Mouse (Mus musculus): ENCODE measurements around the gene Obscn. TPM values are rescaled to one million over a fixed set of nuclear protein-coding genes. Genes with fewer than 3 reads are reported as not detected.

Gene Obscn
- total and polyA plus RNA-seq, 3 experiments: 0.08 to 0.54 TPM; not detected in 1

DNA sequence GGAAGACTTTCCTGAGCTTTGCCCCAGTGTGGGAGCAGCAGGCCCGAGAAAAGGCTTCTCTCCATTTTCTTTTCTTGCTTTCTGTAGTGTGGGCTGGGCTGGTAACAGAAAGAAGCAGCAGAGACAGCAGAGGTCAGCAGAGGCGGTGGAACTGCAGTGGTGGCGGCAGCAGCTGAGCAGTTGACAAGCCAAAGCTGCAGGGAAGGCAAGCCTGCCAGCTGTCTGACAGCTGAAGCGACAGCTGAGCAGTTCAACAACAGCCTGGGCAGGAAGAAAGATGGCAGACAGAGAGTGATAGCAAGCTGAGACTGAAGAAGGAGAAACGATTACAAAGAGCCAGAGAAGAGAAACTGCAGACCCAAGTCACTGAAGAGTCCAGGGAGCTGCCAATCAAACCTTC lies 25.2 kb upstream of the Obscn start (continued):
- TF ChIP-seq RCOR1 (IDR thresholded peaks at IDR 0.05; ENCODE audit: low read depth, low read length): peak; percentile 27; the same call in 1 of the 2 replicates
- no peak for TF ChIP-seq ELF1 (IDR thresholded peaks at IDR 0.05; ENCODE audit: low read depth, low read length)
- TF ChIP-seq JUND (IDR thresholded peaks at IDR 0.05; ENCODE audit: low read depth, low read length): no peak
- TF ChIP-seq USF2 (IDR thresholded peaks at IDR 0.05; ENCODE audit: borderline replicate concordance in 1 of 2, insufficient read depth in 1 of 2, low read depth in 1 of 2, low read length in 2 of 2): no peak
- peak; percentile 59 for TF ChIP-seq ZC3H11A (IDR thresholded peaks at IDR 0.05; ENCODE audit: low read depth, low read length)
- TF ChIP-seq ZMIZ1 (IDR thresholded peaks at IDR 0.05; ENCODE audit: low read depth, low read length): no peak
- no peak for TF ChIP-seq TBP (IDR thresholded peaks at IDR 0.05; ENCODE audit: low read depth, low read length)
- TF ChIP-seq MXI1 (IDR thresholded peaks at IDR 0.05; ENCODE audit: low read depth, low read length): peak; percentile 88
- TF ChIP-seq ZNF384 (IDR thresholded peaks at IDR 0.05; ENCODE audit: low read depth, low read length): no peak
- no peak for TF ChIP-seq E2F4 (IDR thresholded peaks at IDR 0.05; ENCODE audit: borderline replicate concordance, low read depth, low read length)
- TF ChIP-seq POLR2AphosphoS5 (IDR thresholded peaks at IDR 0.05; ENCODE audit: borderline replicate concordance, low read depth, low read length): no peak
- TF ChIP-seq POLR2A (IDR thresholded peaks at IDR 0.05; ENCODE audit: control insufficient read depth in 1 of 2, insufficient read depth in 1 of 2, low read depth in 1 of 2, low read length in 2 of 2, poor library complexity in 1 of 2): no peak
- 0 out of 2 replicates have a peak, but pooled peaks have one; percentile 16 for TF ChIP-seq MYB (IDR thresholded peaks at IDR 0.05; ENCODE audit: low read depth, low read length)
- no peak for TF ChIP-seq NRF1 (IDR thresholded peaks at IDR 0.05; ENCODE audit: insufficient read depth, low read depth, low read length, poor library complexity, severe bottlenecking)
- peak; percentile 100 for TF ChIP-seq SIN3A (IDR thresholded peaks at IDR 0.05; ENCODE audit: low read length)
- no peak for TF ChIP-seq ZKSCAN1 (IDR thresholded peaks at IDR 0.05; ENCODE audit: low read depth, low read length)
- TF ChIP-seq TCF12 (IDR thresholded peaks at IDR 0.05; ENCODE audit: low read depth, low read length): peak; percentile 92
- TF ChIP-seq MEF2A (IDR thresholded peaks at IDR 0.05; ENCODE audit: extremely low read depth, insufficient replicate concordance, low read depth, low read length, poor library complexity, severe bottlenecking): no peak
- TF ChIP-seq HCFC1 (IDR thresholded peaks at IDR 0.05; ENCODE audit: low read depth, low read length): 0 out of 2 replicates have a peak, but pooled peaks have one; percentile 32
- TF ChIP-seq KAT2A (conservative IDR thresholded peaks at IDR 0.05; ENCODE audit: low read depth, low read length): peak; percentile 53; the same call in 1 of the 2 replicates
- TF ChIP-seq USF1 (IDR thresholded peaks at IDR 0.05; ENCODE audit: low read depth, low read length): no peak

DNA sequence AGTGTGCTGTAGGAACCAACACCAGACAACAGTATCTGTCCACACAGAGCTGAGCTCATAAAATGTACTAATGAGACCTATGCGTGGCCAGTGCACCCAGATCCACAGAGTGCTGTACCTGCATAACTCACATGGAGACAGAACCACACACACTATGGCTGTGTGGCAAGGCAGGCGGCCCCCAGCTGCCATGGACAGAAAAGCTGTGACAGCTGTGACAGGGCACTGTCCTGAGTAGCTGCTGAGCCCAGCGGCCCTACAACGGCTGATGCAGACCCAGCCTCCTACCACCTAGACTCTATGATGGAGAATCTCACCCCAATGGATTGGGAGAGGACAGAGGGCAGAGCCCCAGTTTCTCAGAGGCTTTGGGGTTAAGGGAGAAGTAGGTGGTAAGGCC lies 23.4 kb upstream of the Obscn start:
- Histone ChIP-seq H3K27ac (ENCODE audit: control insufficient read depth, low read depth, low read length) (no peak overlapping the region), H3K4me3 (ENCODE audit: control insufficient read depth in 1 of 2, insufficient read depth in 1 of 2, low read depth in 2 of 2, low read length in 2 of 2) (no peak overlapping the region), H3K9ac (ENCODE audit: control insufficient read depth, low read depth, low read length, poor library complexity, severe bottlenecking) (no peak overlapping the region), H3K79me2 (ENCODE audit: control insufficient read depth, insufficient read depth, low read length, poor library complexity) (peaks cover 10% of the 10 kb centered on the region), H3K27me3 (ENCODE audit: control insufficient read depth in 1 of 2, insufficient read depth in 2 of 2, low read length in 2 of 2) (no peaks in the 10 kb centered on the region), H3K36me3 (ENCODE audit: control insufficient read depth in 1 of 2, insufficient read depth in 2 of 2, low read length in 2 of 2) (peaks cover 0 to 10% of the 10 kb centered on the region in 2 experiments; a peak in 2 of 4 replicates), H3K4me1 (ENCODE audit: control insufficient read depth in 1 of 2, insufficient read depth in 2 of 2, low read length in 2 of 2) (peaks cover 5 to 18% of the 10 kb centered on the region in 2 experiments; a peak in 3 of 4 replicates), H3K9me3 (replicated peaks; ENCODE audit: insufficient read depth, low read length) (no peaks in the 10 kb centered on the region)
- DNase-seq (ENCODE audit: low read depth, low spot score): no peak
- TF ChIP-seq MAX (IDR thresholded peaks at IDR 0.05; ENCODE audit: low read length) (no peak), MAFK (IDR thresholded peaks at IDR 0.05; ENCODE audit: borderline replicate concordance, low read depth, low read length) (no peak), E2F4 (IDR thresholded peaks at IDR 0.05; ENCODE audit: borderline replicate concordance, low read depth, low read length) (no peak), CTCF (IDR thresholded peaks at IDR 0.05 in 2 of 3, conservative IDR thresholded peaks at IDR 0.05 in 1 of 3; ENCODE audit: control insufficient read depth in 1 of 3, insufficient read depth in 1 of 3, low read depth in 2 of 3, low read length in 3 of 3, poor library complexity in 1 of 3, severe bottlenecking in 1 of 3) (no peak), KAT2A (conservative IDR thresholded peaks at IDR 0.05; ENCODE audit: low read depth, low read length) (no peak), EP300 (IDR thresholded peaks at IDR 0.05; ENCODE audit: low read depth in 1 of 2, low read length in 2 of 2) (no peak), MAZ (IDR thresholded peaks at IDR 0.05; ENCODE audit: low read depth, low read length) (no peak)

All from MEL (cell line).